Mouse (Mus musculus) heart, postnatal 0 days (tissue): Measurements from ENCODE around the gene Papss2. TPM values are rescaled to one million over a fixed set of nuclear protein-coding genes. Genes with fewer than 3 reads are reported as not detected.

Experiments
- ATAC-seq: fragments of 200-750 bp; cut with Nextera tagmentation; 2 replicates; pipeline ENCODE4 v1.8.0; 2017; ENCODE audit warnings: low read depth, moderate number of reproducible peaks, moderate library complexity; ENCODE audit not compliant: insufficient read depth
- DNase-seq: peaks from one replicate; pipeline ENCODE4 v3.0.0-alpha.2; 2016; ENCODE audit warnings: low spot score
- H3K27ac ChIP-seq: fragments of 300-500 bp; sonication (generic); 2 replicates; pipeline ENCODE4 v1.5.1; 2014; ENCODE audit warnings: low read depth, mild to moderate bottlenecking
- H3K27me3 ChIP-seq: fragments of 300-500 bp; sonication (generic); 2 replicates; pipeline ENCODE4 v1.6.1; 2014; ENCODE audit warnings: low read length, mixed read lengths; ENCODE audit not compliant: control insufficient read depth, insufficient read depth
- H3K36me3 ChIP-seq: fragments of 300-500 bp; sonication (generic); replicated peaks from 2 replicates; pipeline ENCODE4 v1.6.1; 2014; ENCODE audit warnings: low read length, mixed read lengths; ENCODE audit not compliant: control insufficient read depth, insufficient read depth
- H3K4me1 ChIP-seq: fragments of 300-500 bp; sonication (generic); 2 replicates; pipeline ENCODE4 v1.6.1; 2014; ENCODE audit warnings: antibody characterized with exemption; ENCODE audit not compliant: control insufficient read depth, insufficient read depth
- H3K4me2 ChIP-seq: fragments of 300-500 bp; sonication (generic); 2 replicates; pipeline ENCODE4 v1.6.1; 2014; ENCODE audit warnings: low read depth, mild to moderate bottlenecking, low read length, moderate library complexity
- H3K4me3 ChIP-seq: fragments of 300-500 bp; sonication (generic); 2 replicates; pipeline ENCODE4 v1.5.1; 2014; ENCODE audit warnings: low read depth, low read length
- H3K9ac ChIP-seq: fragments of 300-500 bp; sonication (generic); replicated peaks from 2 replicates; pipeline ENCODE4 v1.6.1; 2014; ENCODE audit warnings: low read depth, low read length, mixed read lengths
- H3K9me3 ChIP-seq: fragments of 300-500 bp; sonication (generic); replicated peaks from 2 replicates; pipeline ENCODE4 v1.6.1; 2016; ENCODE audit warnings: low read length; ENCODE audit not compliant: control insufficient read depth
- CTCF ChIP-seq: IDR thresholded peaks from 2 replicates; pipeline ENCODE4 v1.5.1; 2016; ENCODE audit warnings: antibody characterized with exemption, control low read depth, low read depth
- EP300 ChIP-seq: IDR thresholded peaks from 2 replicates; pipeline ENCODE4 v1.6.1; 2016; ENCODE audit warnings: antibody characterized with exemption, low read depth
- WGBS: fragments of 180-500 bp; shearing (Covaris S2); extraction: QIAGEN DNeasy Blood & Tissue Kit; methylation state at CpG from one replicate; pipeline ENCODE4 v1.1.7; 2014; 5-methylcytosine and 5-hydroxymethylcytosine counted together
- polyA plus RNA-seq: library from polyadenylated mRNA; unstranded; fragments of >200 nt; fragmentation: Nextera tagmentation; extraction: Ambion mirVana; gene quantifications from 2 replicates; pipeline ENCODE4 v1.2.1, GENCODE M21; 2015
- total RNA-seq: library from RNA; depleted of rRNA; stranded (reverse); fragments of >200 nt; gene quantifications from 2 replicates; pipeline ENCODE4 v1.2.3, GENCODE M21; 2014; ENCODE audit warnings: low replicate concordance

Gene Papss2
- total and polyA plus RNA-seq, 2 experiments from 2014 or later, result 2.0 to 9.0 TPM

DNA sequence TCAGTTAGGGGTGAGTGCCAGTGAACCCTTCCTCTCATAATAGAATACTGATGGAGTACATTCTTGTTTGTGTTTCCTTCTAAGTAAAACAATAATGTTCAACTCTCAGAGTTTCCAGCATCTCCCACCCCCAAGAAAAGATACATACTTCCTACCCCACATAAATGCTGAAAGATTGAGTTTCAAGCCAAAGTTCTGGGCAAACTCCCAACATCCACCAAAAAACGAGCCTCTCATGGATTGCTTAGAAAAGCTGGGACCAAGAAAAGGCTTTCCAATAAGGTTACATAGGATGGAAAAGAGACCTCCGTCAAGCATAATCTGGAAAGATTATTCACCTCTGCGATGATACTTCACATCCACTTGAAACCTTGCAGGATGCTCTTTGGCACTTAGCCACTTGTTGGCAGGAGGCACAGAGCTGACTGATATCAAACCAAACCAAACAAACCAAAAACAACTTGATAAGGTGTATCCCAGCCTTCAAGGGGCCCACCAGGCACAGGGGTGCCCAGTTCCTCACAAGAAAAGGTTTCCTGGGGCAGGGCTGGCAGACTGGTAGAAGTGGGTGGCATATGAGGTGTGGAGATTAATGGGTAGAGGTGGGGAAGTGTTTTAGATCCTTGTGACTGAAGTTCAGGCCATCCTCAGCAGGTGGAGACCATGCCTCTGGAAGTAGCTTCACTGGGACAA, 26.5 kb upstream of the Papss2 start:
- DNase-seq, result no peak
- no peaks in the 10 kb centered on the region for H3K36me3 ChIP-seq
- H3K27ac ChIP-seq, result no peak overlapping the region
- no peak overlapping the region for H3K9ac ChIP-seq
- no peak overlapping the region for H3K4me2 ChIP-seq
- no peak for ATAC-seq
- H3K27me3 ChIP-seq, result no peaks in the 10 kb centered on the region
- H3K4me3 ChIP-seq, result no peak overlapping the region
- TF ChIP-seq CTCF (no peak), EP300 (no peak)
- H3K9me3 ChIP-seq, result no peaks in the 10 kb centered on the region
- no peaks in the 10 kb centered on the region for H3K4me1 ChIP-seq
- 43% methylated on average over 3 of the region's 3 CpGs for WGBS

DNA sequence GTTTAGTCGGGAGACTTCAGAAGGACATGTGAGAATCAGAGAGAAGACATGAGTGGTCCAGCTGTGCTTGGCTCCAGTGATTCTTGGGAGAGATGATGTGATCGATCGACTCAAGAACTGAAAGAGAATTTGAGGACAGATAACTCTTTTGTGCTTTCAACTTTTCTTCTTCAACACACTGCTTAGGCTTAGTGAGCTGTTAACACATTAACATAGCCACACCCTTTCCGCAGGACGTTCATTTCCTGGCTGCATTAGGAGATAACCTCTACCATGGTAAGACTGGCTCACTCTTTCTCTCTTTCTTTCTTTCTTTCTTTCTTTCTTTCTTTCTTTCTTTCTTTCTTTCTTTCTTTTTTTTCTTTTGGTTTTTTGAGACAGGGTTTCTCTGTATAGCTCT, 25.9 kb upstream of the Papss2 start:
- WGBS, result 63% methylated on average over 5 of the region's 5 CpGs
- no peak for DNase-seq
- TF ChIP-seq CTCF, result no peak
- no peak for TF ChIP-seq EP300
- no peak overlapping the region for H3K27ac ChIP-seq
- no peaks in the 10 kb centered on the region for H3K4me1 ChIP-seq
- no peak overlapping the region for H3K4me3 ChIP-seq
- no peak overlapping the region for H3K4me2 ChIP-seq
- ATAC-seq, result no peak
- no peak overlapping the region for H3K9ac ChIP-seq
- no peaks in the 10 kb centered on the region for H3K9me3 ChIP-seq
- H3K27me3 ChIP-seq, result no peaks in the 10 kb centered on the region
- no peaks in the 10 kb centered on the region for H3K36me3 ChIP-seq

DNA sequence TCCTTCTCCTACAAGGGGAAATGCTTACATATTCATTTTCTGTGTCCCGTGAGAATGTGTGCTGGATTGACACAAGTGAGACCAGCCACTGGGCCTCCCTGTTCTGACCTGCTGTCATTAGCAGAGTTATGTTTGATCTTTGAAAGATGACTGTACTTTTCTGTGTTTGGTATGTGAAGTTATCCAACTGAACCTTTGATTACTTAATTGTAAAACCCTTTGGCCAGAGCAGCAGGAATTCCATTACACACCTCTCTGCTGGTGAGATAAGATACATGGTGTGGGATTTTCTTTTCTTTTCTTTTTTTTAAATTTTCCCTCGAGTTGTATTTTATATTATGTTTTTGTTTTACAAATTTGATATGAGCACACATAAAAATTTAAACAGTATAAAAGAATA, 23.4 kb upstream of the Papss2 start:
- Histone ChIP-seq H3K4me2 (no peak overlapping the region), H3K36me3 (no peaks in the 10 kb centered on the region), H3K4me3 (no peak overlapping the region), H3K9ac (no peak overlapping the region), H3K4me1 (0 out of 2 replicates have a peak, but pooled peaks cover 4% of the 10 kb centered on the region), H3K9me3 (no peaks in the 10 kb centered on the region), H3K27ac (no peak overlapping the region), H3K27me3 (no peaks in the 10 kb centered on the region)
- no peak for TF ChIP-seq EP300
- no peak for TF ChIP-seq CTCF
- WGBS, result 51% methylated on average over 2 of the region's 2 CpGs
- ATAC-seq, result no peak
- DNase-seq, result no peak

DNA sequence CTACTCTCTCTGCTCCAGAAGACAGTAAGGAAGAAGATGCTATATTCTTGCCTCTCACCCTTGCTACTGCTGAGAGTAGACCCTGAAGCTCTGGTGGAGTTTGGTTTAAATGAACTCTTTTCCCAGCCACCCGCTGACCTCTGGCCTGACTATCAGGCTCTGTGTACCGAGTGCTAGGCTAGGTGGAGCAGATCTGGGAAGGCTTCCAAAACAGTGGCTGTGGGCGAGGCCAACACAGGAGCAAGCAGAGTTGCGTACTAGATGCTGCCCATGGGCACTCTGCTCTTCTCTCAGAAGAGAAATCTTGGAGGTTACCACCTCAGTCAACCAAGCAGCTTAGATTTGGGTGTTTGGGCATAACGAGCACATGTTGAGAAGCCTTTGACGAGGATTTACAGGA, 22.3 kb upstream of the Papss2 start:
- Histone ChIP-seq H3K9ac (no peak overlapping the region), H3K4me2 (no peak overlapping the region), H3K4me3 (no peak overlapping the region), H3K36me3 (no peaks in the 10 kb centered on the region), H3K4me1 (peaks cover 12% of the 10 kb centered on the region; the same call in 1 of the 2 replicates), H3K27me3 (no peaks in the 10 kb centered on the region), H3K27ac (no peak overlapping the region), H3K9me3 (no peaks in the 10 kb centered on the region)
- ATAC-seq (no peak), DNase-seq (no peak)
- 47% methylated on average over 6 of the region's 6 CpGs for WGBS
- TF ChIP-seq CTCF, result no peak
- no peak for TF ChIP-seq EP300

DNA sequence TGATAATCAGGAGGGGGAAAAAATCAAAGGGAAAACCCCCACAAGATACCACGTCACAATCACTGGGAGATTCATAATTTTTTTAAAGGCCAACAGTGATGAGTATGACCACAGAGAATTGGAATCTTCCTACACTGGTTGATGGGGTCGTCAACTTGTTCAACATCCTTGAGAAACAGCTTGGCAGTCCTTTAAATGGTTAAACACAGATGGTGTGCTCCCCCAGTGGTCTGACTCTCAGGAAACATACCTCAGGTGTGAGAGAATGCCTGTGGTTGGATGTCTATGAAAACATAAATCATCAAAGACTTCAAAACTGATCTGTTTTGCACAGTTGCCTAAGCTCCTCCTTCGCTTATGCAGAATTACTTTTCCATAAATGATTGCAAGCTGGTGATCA, 20.7 kb upstream of the Papss2 start:
- Histone ChIP-seq H3K4me3 (no peak overlapping the region), H3K4me1 (peaks cover 12% of the 10 kb centered on the region; the same call in 1 of the 2 replicates), H3K27me3 (no peaks in the 10 kb centered on the region), H3K9me3 (no peaks in the 10 kb centered on the region), H3K9ac (no peak overlapping the region), H3K36me3 (no peaks in the 10 kb centered on the region), H3K4me2 (no peak overlapping the region), H3K27ac (no peak overlapping the region)
- TF ChIP-seq EP300 (no peak), CTCF (no peak)
- no peak for ATAC-seq
- 77% methylated on average over 3 of the region's 3 CpGs for WGBS
- no peak for DNase-seq

DNA sequence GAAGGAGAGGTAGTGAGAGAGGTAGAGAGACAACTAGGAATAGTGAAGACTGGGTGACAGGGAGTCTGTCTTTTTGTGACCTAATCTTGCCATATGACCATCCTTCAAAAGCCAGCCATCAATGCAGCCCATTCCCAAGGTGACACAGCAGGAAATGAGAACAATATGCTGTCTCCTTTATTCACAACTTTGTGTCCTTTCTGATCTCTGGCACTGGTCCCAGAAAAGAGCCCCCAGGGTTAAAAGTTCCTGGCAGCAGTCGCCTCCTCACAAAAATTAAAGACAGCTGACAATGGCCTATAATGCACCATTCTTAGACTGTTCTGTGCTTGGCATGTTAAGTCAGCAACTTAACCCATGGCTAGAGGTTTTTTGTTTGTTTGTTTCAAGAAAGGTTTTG, 17.8 kb upstream of the Papss2 start:
- no peaks in the 10 kb centered on the region for H3K9me3 ChIP-seq
- H3K4me3 ChIP-seq, result no peak overlapping the region
- 17% methylated on average over 1 of the region's 1 CpGs for WGBS
- H3K27me3 ChIP-seq, result no peaks in the 10 kb centered on the region
- ATAC-seq (no peak), DNase-seq (no peak)
- no peak overlapping the region for H3K9ac ChIP-seq
- H3K36me3 ChIP-seq, result no peaks in the 10 kb centered on the region
- TF ChIP-seq EP300, result no peak
- TF ChIP-seq CTCF, result no peak
- no peak overlapping the region for H3K27ac ChIP-seq
- peaks cover 12% of the 10 kb centered on the region; the same call in 1 of the 2 replicates for H3K4me1 ChIP-seq
- H3K4me2 ChIP-seq, result no peak overlapping the region
